Mouse (Mus musculus) embryonic fibroblast, embryonic 13.5 days (primary cell): ENCODE measurements around the gene Dnase1l3.

Experiments
- CTCF ChIP-seq: IDR thresholded peaks from 2 replicates; pipeline ENCODE4 v1.5.1; 2011; ENCODE audit warnings: mild to moderate bottlenecking, control low read depth, low read length, moderate library complexity, borderline replicate concordance; ENCODE audit not compliant: insufficient read depth
- POLR2A ChIP-seq: IDR thresholded peaks from 2 replicates; pipeline ENCODE4 v1.6.1; 2011; ENCODE audit warnings: low read depth, mild to moderate bottlenecking, control low read depth, low read length, moderate library complexity

DNA sequence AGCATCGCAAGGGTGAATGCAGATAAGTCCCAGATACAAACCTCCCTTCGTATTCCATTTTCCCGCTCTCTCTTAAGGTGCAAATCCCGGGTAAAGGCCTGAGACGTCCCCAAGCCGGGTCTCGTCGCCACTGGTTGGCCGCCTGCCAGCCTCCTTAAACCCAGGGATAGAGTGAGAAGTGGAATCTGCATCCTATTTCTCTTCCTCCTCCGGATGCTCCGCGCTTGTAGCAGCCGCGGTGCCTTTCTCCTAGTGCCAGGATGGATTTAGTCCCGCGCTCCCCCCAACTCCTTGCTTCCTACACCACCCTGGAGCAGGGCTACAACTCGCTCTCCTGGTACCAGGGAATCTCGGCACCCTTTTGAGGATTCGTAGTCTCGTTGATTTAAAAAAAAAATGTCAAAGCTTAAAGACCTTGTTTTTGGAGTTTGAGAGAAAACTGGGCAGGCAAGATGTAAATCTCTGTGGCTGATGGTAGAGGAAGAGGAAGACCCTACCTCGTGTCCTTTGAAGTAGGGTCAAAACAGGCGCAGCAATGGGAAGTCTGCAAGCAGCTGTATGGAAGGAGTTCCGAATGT lies 8.8 kb upstream of the Dnase1l3 start:
- TF ChIP-seq POLR2A (no peak), CTCF (no peak)
